Mouse (Mus musculus) CH12.LX (cell line): ENCODE measurements around the gene Gm42421.

ENCODE experiments used
- CHD2 ChIP-seq: IDR thresholded peaks from 2 replicates; pipeline ENCODE4 v1.6.1; 2011; ENCODE audit warnings: low read length, improper control_type of control experiment
- CTCF ChIP-seq, 2 experiments: IDR thresholded peaks in 1 of 2; conservative IDR thresholded peaks in 1 of 2; 2 replicates each; pipeline ENCODE4 v1.5.1; 2011 to 2012; ENCODE audit warnings: low read depth in 2 of 2, low read length in 2 of 2, improper control_type of control experiment in 1 of 2, inconsistent platforms in 1 of 2, mild to moderate bottlenecking in 1 of 2, moderate library complexity in 1 of 2

GRCm38 (mm10) chr5:143906429-143906828 lies 21.5 kb upstream of the Gm42421 start:
- TF ChIP-seq CTCF (conservative IDR thresholded peaks at IDR 0.05 in 1 of 2, IDR thresholded peaks at IDR 0.05 in 1 of 2; ENCODE audit: low read depth in 2 of 2, low read length in 2 of 2) (no peak), CHD2 (no peak)
